Mouse (Mus musculus): Measurements from ENCODE around the gene Aldh9a1. TPM values are rescaled to one million over a fixed set of nuclear protein-coding genes. Genes with fewer than 3 reads are reported as not detected.

The Aldh9a1 gene
- polyA plus RNA-seq, 1 experiment from 2014 or later = 80.8 TPM

DNA sequence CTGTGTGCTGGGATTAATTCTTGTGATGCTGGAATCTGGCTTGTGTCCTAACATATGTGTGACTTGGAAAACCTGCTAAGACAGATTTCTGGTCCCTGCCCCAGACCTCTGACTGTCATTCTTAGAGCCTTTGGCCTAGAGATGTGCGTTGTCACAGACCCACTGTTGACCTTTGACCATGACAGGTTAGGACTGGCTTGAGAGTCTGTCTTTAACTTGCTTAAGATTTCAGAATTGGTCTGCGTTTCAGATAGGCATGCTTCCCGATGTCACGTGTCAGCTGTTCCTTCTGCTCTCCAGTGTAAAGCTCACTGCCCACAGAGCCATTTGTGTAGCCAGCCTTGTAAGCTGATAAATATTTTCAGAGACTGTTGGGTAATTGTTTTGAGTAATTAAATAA is 13.0 kb downstream of the Aldh9a1 start:
- peaks cover 76% of the 10 kb centered on the region for H3K36me3 ChIP-seq (replicated peaks; ENCODE audit: insufficient read depth, low read length)

DNA sequence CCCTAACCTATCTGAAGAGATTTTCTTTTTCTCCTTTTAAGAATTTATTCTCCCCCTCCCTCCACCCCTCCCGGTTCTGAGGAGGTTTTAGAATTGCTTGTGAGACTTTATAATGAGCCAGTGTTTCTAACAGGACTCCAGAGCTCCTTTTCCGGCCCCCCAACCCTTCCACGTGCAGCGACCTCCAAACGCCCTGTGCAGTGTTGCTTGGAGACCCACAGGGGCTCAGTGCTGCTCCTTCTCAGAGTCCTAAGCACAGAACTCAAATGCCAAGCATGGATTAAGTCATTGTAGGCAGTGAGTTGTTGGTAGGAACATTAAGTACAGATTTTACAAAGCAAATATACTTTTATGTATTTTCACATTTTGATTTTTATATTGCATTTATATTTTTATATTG is 13.5 kb downstream of the Aldh9a1 start:
- WGBS (ENCODE audit: insufficient replicate concordance) = 89% methylated on average over 5 of the region's 5 CpGs

More for the DNA sequence above, 13.0 kb downstream of the Aldh9a1 start:
- ATAC-seq (no peak), DNase-seq (no peak)
- no peaks in the 10 kb centered on the region for H3K9me3 ChIP-seq (ENCODE audit: low read length)
- no peaks in the 10 kb centered on the region for H3K27me3 ChIP-seq (ENCODE audit: insufficient read depth, low read length)
- no peak overlapping the region for H3K4me3 ChIP-seq (ENCODE audit: low read depth, low read length)
- no peak overlapping the region for H3K27ac ChIP-seq (ENCODE audit: low read depth)
- H3K4me1 ChIP-seq (ENCODE audit: insufficient read depth) = no peaks in the 10 kb centered on the region
- no peak overlapping the region for H3K9ac ChIP-seq (replicated peaks)
- no peak for TF ChIP-seq EP300 (IDR thresholded peaks at IDR 0.05; ENCODE audit: low read depth)
- no peak for TF ChIP-seq CTCF (IDR thresholded peaks at IDR 0.05; ENCODE audit: low read depth)
- H3K4me2 ChIP-seq (ENCODE audit: low read depth, low read length) = no peak overlapping the region
- WGBS (ENCODE audit: insufficient replicate concordance) = 86% methylated on average over 4 of the region's 4 CpGs

DNA sequence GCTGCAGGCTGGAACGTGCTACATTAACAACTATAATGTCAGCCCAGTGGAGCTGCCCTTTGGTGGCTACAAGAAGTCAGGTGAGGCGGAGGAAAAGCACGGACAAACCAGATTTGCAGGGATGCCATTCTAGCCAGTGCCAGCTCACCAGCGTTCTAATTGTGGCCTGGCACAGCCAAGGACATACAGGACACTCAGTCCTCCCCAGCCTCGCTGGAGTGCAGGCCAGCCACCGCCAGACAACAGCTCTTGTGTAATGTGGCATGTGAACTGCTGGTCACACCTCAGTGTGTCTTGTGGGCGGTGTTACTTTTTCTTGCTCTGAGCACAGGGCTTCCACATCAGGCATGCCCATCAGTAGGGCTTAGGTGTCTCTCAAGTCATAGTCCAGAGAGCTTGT is 16.0 kb downstream of the Aldh9a1 start:
- Histone ChIP-seq H3K4me3 (ENCODE audit: low read depth, low read length) (no peak overlapping the region), H3K4me1 (ENCODE audit: insufficient read depth) (peaks cover 7% of the 10 kb centered on the region), H3K27ac (ENCODE audit: low read depth) (no peak overlapping the region), H3K36me3 (replicated peaks; ENCODE audit: insufficient read depth, low read length) (peaks cover 71% of the 10 kb centered on the region), H3K9me3 (ENCODE audit: low read length) (no peaks in the 10 kb centered on the region), H3K27me3 (ENCODE audit: insufficient read depth, low read length) (no peaks in the 10 kb centered on the region), H3K9ac (replicated peaks) (no peak overlapping the region), H3K4me2 (ENCODE audit: low read depth, low read length) (no peak overlapping the region)
- no peak for DNase-seq
- 87% methylated on average over 7 of the region's 7 CpGs for WGBS (ENCODE audit: insufficient replicate concordance)
- no peak for TF ChIP-seq CTCF (IDR thresholded peaks at IDR 0.05; ENCODE audit: low read depth)
- no peak for TF ChIP-seq EP300 (IDR thresholded peaks at IDR 0.05; ENCODE audit: low read depth)
- no peak for ATAC-seq

More for the DNA sequence above, 13.5 kb downstream of the Aldh9a1 start:
- H3K27ac ChIP-seq (ENCODE audit: low read depth) = no peak overlapping the region
- DNase-seq (no peak), ATAC-seq (no peak)
- no peak overlapping the region for H3K9ac ChIP-seq (replicated peaks)
- no peak overlapping the region for H3K4me2 ChIP-seq (ENCODE audit: low read depth, low read length)
- no peak overlapping the region for H3K4me3 ChIP-seq (ENCODE audit: low read depth, low read length)
- H3K4me1 ChIP-seq (ENCODE audit: insufficient read depth) = peaks cover 3% of the 10 kb centered on the region; the same call in 1 of the 2 replicates
- TF ChIP-seq CTCF (IDR thresholded peaks at IDR 0.05; ENCODE audit: low read depth) = no peak
- TF ChIP-seq EP300 (IDR thresholded peaks at IDR 0.05; ENCODE audit: low read depth) = no peak
- H3K9me3 ChIP-seq (ENCODE audit: low read length) = no peaks in the 10 kb centered on the region
- peaks cover 75% of the 10 kb centered on the region for H3K36me3 ChIP-seq (replicated peaks; ENCODE audit: insufficient read depth, low read length)
- no peaks in the 10 kb centered on the region for H3K27me3 ChIP-seq (ENCODE audit: insufficient read depth, low read length)

DNA sequence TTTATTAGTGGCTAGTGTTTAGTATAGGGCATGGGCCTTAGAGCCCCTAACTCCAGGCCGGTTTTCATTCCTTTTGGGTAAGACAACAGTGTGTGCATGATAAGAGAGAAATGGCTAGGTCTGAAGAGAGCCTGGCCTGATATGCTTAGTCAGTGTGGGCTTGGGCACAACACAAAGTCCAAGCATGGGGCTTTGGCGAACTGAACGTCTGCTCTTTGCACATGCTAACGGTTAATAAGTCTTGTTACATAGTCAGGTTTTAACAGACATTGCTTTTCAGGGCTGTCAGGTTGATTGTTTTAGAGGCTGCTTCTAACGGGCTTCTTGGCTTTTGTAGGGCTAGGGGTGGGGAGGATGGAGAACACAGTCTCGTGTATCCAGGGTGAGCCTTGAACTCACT is 16.8 kb downstream of the Aldh9a1 start:
- Histone ChIP-seq H3K27me3 (ENCODE audit: insufficient read depth, low read length) (no peaks in the 10 kb centered on the region), H3K9ac (replicated peaks) (no peak overlapping the region), H3K27ac (ENCODE audit: low read depth) (no peak overlapping the region), H3K36me3 (replicated peaks; ENCODE audit: insufficient read depth, low read length) (peaks cover 64% of the 10 kb centered on the region), H3K4me3 (ENCODE audit: low read depth, low read length) (no peak overlapping the region), H3K9me3 (ENCODE audit: low read length) (no peaks in the 10 kb centered on the region), H3K4me2 (ENCODE audit: low read depth, low read length) (no peak overlapping the region), H3K4me1 (ENCODE audit: insufficient read depth) (peaks cover 7% of the 10 kb centered on the region)
- no peak for DNase-seq
- ATAC-seq = no peak
- WGBS (ENCODE audit: insufficient replicate concordance) = 84% methylated on average over 6 of the region's 6 CpGs
- TF ChIP-seq CTCF (IDR thresholded peaks at IDR 0.05; ENCODE audit: low read depth) = no peak
- no peak for TF ChIP-seq EP300 (IDR thresholded peaks at IDR 0.05; ENCODE audit: low read depth)

DNA sequence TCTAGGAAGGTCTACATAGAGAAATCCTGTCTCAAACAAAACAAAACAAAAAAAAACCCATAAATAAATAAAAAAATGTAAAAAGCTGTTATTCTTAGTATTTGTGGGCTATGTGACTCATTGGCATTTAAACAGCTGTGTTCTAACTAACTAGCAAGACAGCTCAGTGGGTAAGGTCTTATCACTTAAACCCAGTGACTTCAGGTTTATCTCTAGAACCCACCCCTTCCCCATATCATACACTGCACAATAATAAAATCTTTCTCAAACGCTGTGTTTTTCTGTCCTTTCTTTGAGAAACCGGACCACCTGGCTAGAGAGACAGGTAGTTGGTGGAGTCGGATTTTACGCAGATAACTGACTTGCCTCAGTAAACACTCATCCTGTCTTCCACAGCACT is 18.2 kb downstream of the Aldh9a1 start:
- TF ChIP-seq CTCF (IDR thresholded peaks at IDR 0.05; ENCODE audit: low read depth) (no peak), EP300 (IDR thresholded peaks at IDR 0.05; ENCODE audit: low read depth) (peak; percentile 74)
- Histone ChIP-seq H3K9ac (replicated peaks) (no peak overlapping the region), H3K4me1 (ENCODE audit: insufficient read depth) (peaks cover 7% of the 10 kb centered on the region), H3K36me3 (replicated peaks; ENCODE audit: insufficient read depth, low read length) (peaks cover 61% of the 10 kb centered on the region), H3K4me3 (ENCODE audit: low read depth, low read length) (no peak overlapping the region), H3K4me2 (ENCODE audit: low read depth, low read length) (peak overlapping the region; percentile 44), H3K27me3 (ENCODE audit: insufficient read depth, low read length) (no peaks in the 10 kb centered on the region), H3K27ac (ENCODE audit: low read depth) (peak overlapping the region; percentile 49), H3K9me3 (ENCODE audit: low read length) (no peaks in the 10 kb centered on the region)
- WGBS (ENCODE audit: insufficient replicate concordance) = 56% methylated on average over 4 of the region's 4 CpGs
- peak; percentile 54 for ATAC-seq
- no peak for DNase-seq

DNA sequence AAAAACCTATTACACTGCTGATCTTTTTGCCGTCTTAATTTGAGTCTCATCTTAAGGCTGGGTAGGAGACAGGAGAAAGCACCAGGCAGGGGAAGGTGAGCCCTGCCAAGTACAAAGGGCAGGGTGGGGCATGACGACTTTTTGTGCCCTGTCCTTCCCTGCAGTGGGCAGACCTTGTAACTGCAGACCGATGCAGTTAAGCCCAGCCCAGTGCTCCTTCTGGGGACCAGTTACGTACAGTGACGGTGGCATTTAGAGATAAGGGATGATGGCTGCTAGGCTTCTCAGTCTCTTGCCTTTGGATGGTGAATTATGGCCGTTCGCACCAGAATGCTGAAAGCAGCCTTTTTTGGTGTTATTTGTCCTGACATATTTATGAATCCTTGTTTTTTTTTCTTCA is 18.7 kb downstream of the Aldh9a1 start:
- peak; percentile 52 for DNase-seq
- Histone ChIP-seq H3K4me2 (ENCODE audit: low read depth, low read length) (peak overlapping the region; percentile 44), H3K27ac (ENCODE audit: low read depth) (peak overlapping the region; percentile 49), H3K4me3 (ENCODE audit: low read depth, low read length) (no peak overlapping the region), H3K27me3 (ENCODE audit: insufficient read depth, low read length) (no peaks in the 10 kb centered on the region), H3K4me1 (ENCODE audit: insufficient read depth) (peaks cover 7% of the 10 kb centered on the region), H3K36me3 (replicated peaks; ENCODE audit: insufficient read depth, low read length) (peaks cover 60% of the 10 kb centered on the region), H3K9ac (replicated peaks) (no peak overlapping the region), H3K9me3 (ENCODE audit: low read length) (no peaks in the 10 kb centered on the region)
- peak; percentile 53; the same call in 1 of the 2 replicates for TF ChIP-seq EP300 (IDR thresholded peaks at IDR 0.05; ENCODE audit: low read depth)
- peak; percentile 43 for TF ChIP-seq CTCF (IDR thresholded peaks at IDR 0.05; ENCODE audit: low read depth)
- 59% methylated on average over 7 of the region's 7 CpGs for WGBS (ENCODE audit: insufficient replicate concordance)
- peak; percentile 90 for ATAC-seq

DNA sequence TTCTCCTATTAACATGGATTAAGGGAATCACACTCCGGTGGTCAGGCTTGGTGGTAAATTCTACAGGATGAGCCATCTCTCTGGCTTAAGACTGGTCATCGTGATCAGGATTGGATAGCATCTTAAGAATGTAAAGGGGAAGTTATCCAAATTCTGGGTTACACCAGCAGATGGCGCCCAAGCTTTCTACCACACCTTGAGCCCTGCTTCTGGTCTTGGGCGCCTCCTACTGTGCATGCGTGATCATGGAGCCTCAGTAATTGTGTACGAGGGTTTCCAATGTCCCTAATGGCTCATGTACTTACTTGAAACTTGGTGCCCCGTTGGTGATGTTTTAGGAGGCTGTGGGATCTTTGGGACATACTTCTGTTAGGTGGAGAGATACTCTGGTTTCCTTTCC is 20.1 kb downstream of the Aldh9a1 start:
- DNase-seq = peak; percentile 93
- Histone ChIP-seq H3K9me3 (ENCODE audit: low read length) (no peaks in the 10 kb centered on the region), H3K27ac (ENCODE audit: low read depth) (peak overlapping the region; percentile 20; the same call in 1 of the 2 replicates), H3K4me1 (ENCODE audit: insufficient read depth) (peaks cover 16% of the 10 kb centered on the region), H3K4me3 (ENCODE audit: low read depth, low read length) (no peak overlapping the region), H3K27me3 (ENCODE audit: insufficient read depth, low read length) (no peaks in the 10 kb centered on the region), H3K4me2 (ENCODE audit: low read depth, low read length) (no peak overlapping the region), H3K9ac (replicated peaks) (no peak overlapping the region), H3K36me3 (replicated peaks; ENCODE audit: insufficient read depth, low read length) (peaks cover 53% of the 10 kb centered on the region)
- TF ChIP-seq CTCF (IDR thresholded peaks at IDR 0.05; ENCODE audit: low read depth) = peak; percentile 100
- no peak for TF ChIP-seq EP300 (IDR thresholded peaks at IDR 0.05; ENCODE audit: low read depth)
- ATAC-seq = peak; percentile 55
- WGBS (ENCODE audit: insufficient replicate concordance) = 4% methylated on average over 7 of the region's 7 CpGs

Data from liver, postnatal 0 days (tissue).